Mouse (Mus musculus) limb, embryonic 14.5 days (tissue): ENCODE measurements around the gene Lbp. TPM values are rescaled to one million over a fixed set of nuclear protein-coding genes. Genes with fewer than 3 reads are reported as not detected.

ENCODE experiments used
- ATAC-seq: fragments of 200-750 bp; cut with Nextera tagmentation; 2 replicates; pipeline ENCODE4 v1.8.0; 2017; ENCODE audit warnings: low read depth, moderate number of reproducible peaks, moderate TSS enrichment; ENCODE audit not compliant: low FRiP score
- DNase-seq: peaks from one replicate; pipeline ENCODE4 v3.0.0-alpha.2; 2015; ENCODE audit warnings: low spot score
- H3K27ac ChIP-seq: fragments of 300-500 bp; sonication (generic); replicated peaks from 2 replicates; pipeline ENCODE4 v1.5.1; 2014; ENCODE audit warnings: low read depth, mild to moderate bottlenecking, low read length, moderate library complexity, mixed read lengths
- H3K27me3 ChIP-seq: fragments of 300-500 bp; sonication (generic); 2 replicates; pipeline ENCODE4 v1.6.1; 2014; ENCODE audit warnings: low read length, mixed read lengths; ENCODE audit not compliant: control insufficient read depth, insufficient read depth
- H3K36me3 ChIP-seq: fragments of 300-500 bp; sonication (generic); 2 replicates; pipeline ENCODE4 v1.6.1; 2014; ENCODE audit warnings: mild to moderate bottlenecking, low read length, moderate library complexity, mixed read lengths; ENCODE audit not compliant: control insufficient read depth, insufficient read depth
- H3K4me1 ChIP-seq: fragments of 300-500 bp; sonication (generic); 2 replicates; pipeline ENCODE4 v1.6.1; 2014; ENCODE audit warnings: antibody characterized with exemption, low read length, mixed read lengths; ENCODE audit not compliant: control insufficient read depth, insufficient read depth
- H3K4me2 ChIP-seq: fragments of 300-500 bp; sonication (generic); replicated peaks from 2 replicates; pipeline ENCODE4 v1.6.1; 2014; ENCODE audit warnings: low read depth, mild to moderate bottlenecking, low read length, moderate library complexity; ENCODE audit not compliant: severe bottlenecking
- H3K4me3 ChIP-seq: fragments of 300-500 bp; sonication (generic); replicated peaks from 2 replicates; pipeline ENCODE4 v1.5.1; 2014; ENCODE audit warnings: low read length
- H3K9ac ChIP-seq: fragments of 300-500 bp; sonication (generic); 2 replicates; pipeline ENCODE4 v1.6.1; 2014; ENCODE audit warnings: mild to moderate bottlenecking, low read depth, low read length, moderate library complexity; ENCODE audit not compliant: severe bottlenecking
- H3K9me3 ChIP-seq: fragments of 300-500 bp; sonication (generic); 2 replicates; pipeline ENCODE4 v1.6.1; 2016; ENCODE audit warnings: low read length; ENCODE audit not compliant: control insufficient read depth
- POLR2A ChIP-seq: fragments of 200-500 bp; IDR thresholded peaks from 2 replicates; pipeline ENCODE4 v1.8.0; 2012; ENCODE audit warnings: inconsistent platforms, mild to moderate bottlenecking, moderate library complexity, borderline replicate concordance; ENCODE audit not compliant: insufficient read depth, insufficient read length; ENCODE audit errors: extremely low read depth
- WGBS: fragments of 180-500 bp; shearing (Covaris S2); extraction: QIAGEN DNeasy Blood & Tissue Kit; methylation state at CpG from one replicate; pipeline ENCODE4 v1.1.7; 2014; 5-methylcytosine and 5-hydroxymethylcytosine counted together
- polyA plus RNA-seq, 2 experiments: library from polyadenylated mRNA; depleted of rRNA in 1 of 2; stranded (reverse) in 1 of 2; unstranded in 1 of 2; fragments of >200 nt; fragmentation: Nextera tagmentation in 1 of 2; extraction: Ambion mirVana in 1 of 2; gene quantifications; 2 replicates each; pipeline versions ENCODE4 v1.2.1 to v1.2.3; 2012 to 2014

The Lbp gene
- polyA plus RNA-seq (2012; rRNA removed): 5.6 and 5.7 TPM in 2 replicates
- polyA plus RNA-seq (2014; fragmentation: Nextera tagmentation; extraction: Ambion mirVana): 3.7 and 4.4 TPM in 2 replicates

- 0 out of 2 replicates have a peak, but pooled peaks have one; percentile 34 for ATAC-seq
- peak within 1 kb of the TSS; percentile 3; the same call in 1 of the 2 replicates for H3K27ac ChIP-seq
- H3K4me3 ChIP-seq: no peak within 1 kb of the TSS
- 0 out of 2 replicates have a peak, but pooled peaks cover 5% of the 10 kb centered on the region for H3K4me1 ChIP-seq
- TF ChIP-seq POLR2A: no peak
- no peak within 1 kb of the TSS for H3K4me2 ChIP-seq
- DNase-seq: no peak
- H3K27me3 ChIP-seq: no peaks in the 10 kb centered on the region
- no peaks in the 10 kb centered on the region for H3K36me3 ChIP-seq
- H3K9ac ChIP-seq: no peak within 1 kb of the TSS
- 59% methylated on average over 12 of the region's 13 CpGs for WGBS
- no peaks in the 10 kb centered on the region for H3K9me3 ChIP-seq
Measured at GRCm38 (mm10) chr2:158305948-158306695, at the start of gene Lbp. TSS of gene Lbp (plus strand) at chr2:158306493.

- H3K36me3 ChIP-seq: no peaks in the 10 kb centered on the region
- H3K9ac ChIP-seq: no peak overlapping the region
- no peaks in the 10 kb centered on the region for H3K9me3 ChIP-seq
- ATAC-seq (peak; percentile 69; the same call in 1 of the 2 replicates), DNase-seq (peak; percentile 38)
- H3K4me1 ChIP-seq: peaks cover 9% of the 10 kb centered on the region; the same call in 1 of the 2 replicates
- 5% methylated on average over 5 of the region's 5 CpGs for WGBS
- H3K27me3 ChIP-seq: no peaks in the 10 kb centered on the region
- no peak overlapping the region for H3K4me3 ChIP-seq
- H3K4me2 ChIP-seq: no peak overlapping the region
- no peak overlapping the region for H3K27ac ChIP-seq
- no peak for TF ChIP-seq POLR2A
Measured at GRCm38 (mm10) chr2:158256894-158257293, 49.4 kb upstream of the Lbp start.

GRCm38 (mm10) chr2:158258005-158258418 lies 48.3 kb upstream of the Lbp start, which contains the start of gene Bpi:
TSS of gene Bpi (plus strand) at chr2:158258094.
- Histone ChIP-seq H3K9ac (no peak within 1 kb of the TSS), H3K36me3 (no peaks in the 10 kb centered on the region), H3K4me3 (no peak within 1 kb of the TSS), H3K4me2 (peak within 1 kb of the TSS; percentile 8; the same call in 1 of the 2 replicates), H3K4me1 (peaks cover 9% of the 10 kb centered on the region; the same call in 1 of the 2 replicates), H3K27ac (no peak within 1 kb of the TSS), H3K9me3 (no peaks in the 10 kb centered on the region), H3K27me3 (no peaks in the 10 kb centered on the region)
- WGBS: 47% methylated on average over 18 of the region's 18 CpGs
- DNase-seq: no peak
- ATAC-seq: no peak
- TF ChIP-seq POLR2A: no peak

- 13% methylated on average over 12 of the region's 12 CpGs for WGBS
Measured at GRCm38 (mm10) chr2:158258781-158259180, 47.5 kb upstream of the Lbp start.

GRCm38 (mm10) chr2:158259498-158259897 lies 46.8 kb upstream of the Lbp start:
- WGBS: 67% methylated on average over 8 of the region's 8 CpGs
- Histone ChIP-seq H3K4me2 (no peak overlapping the region), H3K4me1 (peaks cover 9% of the 10 kb centered on the region; the same call in 1 of the 2 replicates), H3K27ac (no peak overlapping the region), H3K9me3 (no peaks in the 10 kb centered on the region), H3K9ac (no peak overlapping the region), H3K27me3 (no peaks in the 10 kb centered on the region), H3K36me3 (no peaks in the 10 kb centered on the region), H3K4me3 (no peak overlapping the region)
- no peak for DNase-seq
- no peak for TF ChIP-seq POLR2A
- no peak for ATAC-seq

More at GRCm38 (mm10) chr2:158258781-158259180, 47.5 kb upstream of the Lbp start:
- Histone ChIP-seq H3K27me3 (no peaks in the 10 kb centered on the region), H3K4me3 (no peak overlapping the region), H3K9ac (no peak overlapping the region), H3K4me2 (peak overlapping the region; percentile 3; the same call in 1 of the 2 replicates), H3K36me3 (no peaks in the 10 kb centered on the region), H3K27ac (no peak overlapping the region), H3K9me3 (no peaks in the 10 kb centered on the region), H3K4me1 (peaks cover 9% of the 10 kb centered on the region; the same call in 1 of the 2 replicates)
- DNase-seq (peak; percentile 78), ATAC-seq (peak; percentile 44; the same call in 1 of the 2 replicates)
- TF ChIP-seq POLR2A: no peak
